Mouse (Mus musculus) liver, postnatal 0 days (tissue): ENCODE data around the gene Spata3. TPM values are rescaled to one million over a fixed set of nuclear protein-coding genes. Genes with fewer than 3 reads are reported as not detected.

Experiments used
- ATAC-seq: fragments of 200-750 bp; cut with Nextera tagmentation; 2 replicates; pipeline ENCODE4 v1.8.0; 2017; ENCODE audit warnings: mild to moderate bottlenecking, moderate library complexity
- DNase-seq: peaks from one replicate; pipeline ENCODE4 v3.0.0-alpha.2; 2016
- H3K27ac ChIP-seq: fragments of 300-500 bp; sonication (generic); 2 replicates; pipeline ENCODE4 v1.5.1; 2014; ENCODE audit warnings: antibody characterized with exemption, moderate library complexity, mild to moderate bottlenecking, low read depth
- H3K27me3 ChIP-seq: fragments of 300-500 bp; sonication (generic); 2 replicates; pipeline ENCODE4 v1.6.1; 2014; ENCODE audit warnings: low read length, control low read depth, mixed read lengths; ENCODE audit not compliant: insufficient read depth
- H3K36me3 ChIP-seq: fragments of 300-500 bp; sonication (generic); replicated peaks from 2 replicates; pipeline ENCODE4 v1.6.1; 2014; ENCODE audit warnings: mild to moderate bottlenecking, control low read depth, low read length, moderate library complexity, mixed read lengths; ENCODE audit not compliant: insufficient read depth
- H3K4me1 ChIP-seq: fragments of 300-500 bp; sonication (generic); 2 replicates; pipeline ENCODE4 v1.6.1; 2014; ENCODE audit warnings: antibody characterized with exemption, mild to moderate bottlenecking, control low read depth; ENCODE audit not compliant: insufficient read depth
- H3K4me2 ChIP-seq: fragments of 300-500 bp; sonication (generic); 2 replicates; pipeline ENCODE4 v1.6.1; 2014; ENCODE audit warnings: low read depth, mild to moderate bottlenecking, low read length, moderate library complexity, mixed read lengths
- H3K4me3 ChIP-seq: fragments of 300-500 bp; sonication (generic); 2 replicates; pipeline ENCODE4 v1.5.1; 2014; ENCODE audit warnings: low read depth, low read length
- H3K9ac ChIP-seq: fragments of 300-500 bp; sonication (generic); replicated peaks from 2 replicates; pipeline ENCODE4 v1.6.1; 2014; ENCODE audit warnings: mild to moderate bottlenecking, moderate library complexity
- H3K9me3 ChIP-seq: fragments of 300-500 bp; sonication (generic); 2 replicates; pipeline ENCODE4 v1.6.1; 2016; ENCODE audit warnings: mild to moderate bottlenecking, control low read depth, low read length, mixed read lengths
- CTCF ChIP-seq: sonication (generic); IDR thresholded peaks from 2 replicates; pipeline ENCODE4 v1.5.1; 2016; ENCODE audit warnings: antibody characterized with exemption, low read depth
- EP300 ChIP-seq: IDR thresholded peaks from 2 replicates; pipeline ENCODE4 v1.6.1; 2016; ENCODE audit warnings: antibody characterized with exemption, low read depth, mild to moderate bottlenecking
- WGBS: fragments of 180-500 bp; shearing (Covaris S2); extraction: QIAGEN DNeasy Blood & Tissue Kit; methylation state at CpG from one replicate; pipeline ENCODE4 v1.1.7; 2014; ENCODE audit not compliant: insufficient replicate concordance; 5-methylcytosine and 5-hydroxymethylcytosine counted together
- polyA plus RNA-seq: library from polyadenylated mRNA; unstranded; fragments of >200 nt; fragmentation: Nextera tagmentation; extraction: Ambion mirVana; gene quantifications from 2 replicates; pipeline ENCODE4 v1.2.1, GENCODE M21; 2015

Gene Spata3
- polyA plus RNA-seq, 1 experiment from 2014 or later, result 0.09 TPM

DNA sequence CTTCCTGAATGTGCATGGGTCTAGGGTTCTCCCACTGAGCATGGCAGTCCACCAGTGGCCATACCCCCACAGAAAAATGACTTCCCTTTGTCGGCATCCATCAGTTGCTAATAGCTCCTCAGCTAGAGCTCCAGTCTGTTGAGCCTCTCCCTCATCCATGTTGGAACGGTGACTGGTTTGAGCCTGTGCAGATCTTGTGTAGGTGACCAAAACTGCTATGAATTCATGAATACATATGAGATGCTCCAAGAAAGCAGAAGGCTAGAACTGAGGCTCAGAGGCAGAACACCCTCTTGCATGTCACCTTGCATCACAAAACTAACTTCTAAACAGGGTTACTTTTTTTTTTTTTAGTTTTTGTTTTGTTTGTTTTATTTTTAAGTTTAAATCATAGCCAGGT lies 59.9 kb downstream of the Spata3 start:
- Histone ChIP-seq H3K27me3 (no peaks in the 10 kb centered on the region), H3K9me3 (no peaks in the 10 kb centered on the region), H3K4me3 (no peak overlapping the region), H3K9ac (no peak overlapping the region), H3K4me1 (no peaks in the 10 kb centered on the region), H3K27ac (no peak overlapping the region), H3K36me3 (peaks cover 61% of the 10 kb centered on the region), H3K4me2 (no peak overlapping the region)
- TF ChIP-seq CTCF (no peak), EP300 (no peak)
- 89% methylated on average over 2 of the region's 2 CpGs for WGBS
- ATAC-seq (no peak), DNase-seq (no peak)

Other genes starting within 250 kb of the Spata3 start
- gene A630001G21Rik, start 238.2 kb upstream of the Spata3 start, polyA plus RNA-seq, result 3.6 and 3.8 TPM in 2 replicates
- 13.9 and 14.8 TPM in 2 replicates for gene Cab39, start 223.4 kb upstream of the Spata3 start, polyA plus RNA-seq
- gene Itm2c, start 122.5 kb upstream of the Spata3 start, polyA plus RNA-seq, result 52.1 and 56.7 TPM in 2 replicates
- 0.11 TPM in 1 of 2 replicates, not detected in the other for gene 4933407L21Rik, start 88.3 kb upstream of the Spata3 start, polyA plus RNA-seq
- 0.12 and 0.20 TPM in 2 replicates for gene Gpr55, start 55.8 kb upstream of the Spata3 start, polyA plus RNA-seq
- 30.8 and 38.3 TPM in 2 replicates for gene 2810459M11Rik, start 29.0 kb downstream of the Spata3 start, polyA plus RNA-seq
- 60.0 and 68.1 TPM in 2 replicates for gene Psmd1, start 47.6 kb downstream of the Spata3 start, polyA plus RNA-seq
- gene Htr2b, start 95.2 kb downstream of the Spata3 start, polyA plus RNA-seq, result not detected in 2 replicates
- not detected in 2 replicates for gene Gm21972, start 116.8 kb downstream of the Spata3 start, polyA plus RNA-seq
- gene Armc9, start 138.0 kb downstream of the Spata3 start, polyA plus RNA-seq, result 4.7 and 5.0 TPM in 2 replicates